Mouse (Mus musculus) spleen, postnatal 36 days (tissue): Measurements from ENCODE around the gene Prl2c2.
"Not testable (repeated sequence)": the region's sequence is repeated elsewhere in the genome, so short reads cannot be mapped to it uniquely, and the experiment has no call there.

ENCODE experiments used
- DNase-seq, 2 experiments: peaks; one replicate each; pipeline ENCODE4 v3.0.0; 2022; ENCODE audit warnings: low spot score in 2 of 2, mixed read lengths in 1 of 2

Prl2c2 gene

DNA sequence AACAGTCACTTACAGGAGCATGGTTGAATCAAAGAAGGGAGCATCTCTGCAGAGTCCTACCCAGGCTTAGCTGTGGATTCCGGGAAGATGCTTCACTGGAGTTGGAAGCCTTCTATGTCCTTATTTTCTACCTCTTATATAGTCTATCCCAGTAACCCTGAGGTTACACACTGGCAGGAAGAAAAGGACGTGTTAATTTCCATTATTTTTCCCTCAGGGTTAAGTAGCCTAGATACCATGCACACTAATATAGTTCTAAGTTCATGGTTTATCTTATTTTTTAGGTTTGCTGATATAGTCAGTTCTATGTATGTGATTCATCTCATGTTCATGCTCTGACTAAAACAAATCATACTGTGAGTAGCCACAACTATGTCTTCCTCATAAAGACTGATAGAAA is at the start of gene Prl2c2:
Gene Prl2c2 (minus strand): TSS at position 101 of the 400 bp plus-strand sequence.
- DNase-seq, result not testable (repeated sequence)

- DNase-seq, result not testable (repeated sequence)
Measured at GRCm38 (mm10) chr13:13025872-13026271, 20.7 kb upstream of the Prl2c2 start.

DNA sequence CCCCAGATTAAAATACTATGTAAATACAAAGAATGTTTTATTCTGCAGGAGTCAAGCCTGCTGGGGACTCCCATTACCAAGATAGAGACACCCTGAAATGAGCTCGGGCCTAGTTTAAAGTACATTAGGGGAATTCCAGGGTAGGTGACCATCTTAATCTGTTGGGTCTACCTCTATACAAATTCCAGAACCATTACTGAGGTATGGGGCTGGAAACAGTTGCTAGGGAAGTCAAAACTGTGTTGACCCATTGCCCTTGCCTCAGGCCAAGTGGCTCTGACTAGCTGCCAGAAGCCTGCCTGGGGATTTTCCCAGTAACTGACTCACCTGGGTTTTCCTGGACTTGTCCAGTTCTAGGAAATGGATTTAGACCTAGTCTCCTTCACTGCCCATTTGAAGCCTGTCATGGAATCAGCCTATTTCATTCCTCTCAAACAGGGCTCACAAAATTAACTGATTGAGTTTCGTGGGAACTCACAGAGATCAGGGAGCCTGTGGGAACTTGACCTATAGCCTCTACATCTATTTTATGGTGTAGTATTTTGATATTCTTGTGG is 8.9 kb upstream of the Prl2c2 start:
- not testable (repeated sequence) for DNase-seq
